Mouse (Mus musculus) left cerebral cortex, postnatal 10 days (tissue): ENCODE measurements at regions not wholly inside any gene's neighbourhood (a gene's known extent, or its start where the extent isn't known, plus 50 kb on each side); places are given as distances from the start of the nearest gene placed in this dataset.

Experiments used
- DNase-seq, 2 experiments: peaks; one replicate each; pipeline ENCODE4 v3.0.0; 2021 to 2022; ENCODE audit warnings: low spot score in 2 of 2, mixed read lengths in 1 of 2; ENCODE audit errors: extremely low spot score in 1 of 2
- intact Hi-C: fragments of 180-260 bp; cut with DNase I; formaldehyde crosslinking; loops from one replicate; pipeline ENCODE4 v1.15.1; 2025

GRCm38 (mm10) chr15:61441734-61442398 lies 519.1 kb upstream of the A1bg start:
- no peak for DNase-seq
- intact Hi-C loops: no loop called here

- intact Hi-C loops: no loop called here
- DNase-seq: no peak
Observed at GRCm38 (mm10) chr15:61441012-61441411, 518.2 kb upstream of the A1bg start.

- no peak for DNase-seq
- intact Hi-C loops: no loop called here
Observed at GRCm38 (mm10) chr15:61440284-61440683, 517.5 kb upstream of the A1bg start.

- intact Hi-C loops: no loop called here
- peak in 1 of 2 experiments; percentile 20 for DNase-seq
Observed at GRCm38 (mm10) chr15:61439623-61440170, 516.9 kb upstream of the A1bg start.

DNA sequence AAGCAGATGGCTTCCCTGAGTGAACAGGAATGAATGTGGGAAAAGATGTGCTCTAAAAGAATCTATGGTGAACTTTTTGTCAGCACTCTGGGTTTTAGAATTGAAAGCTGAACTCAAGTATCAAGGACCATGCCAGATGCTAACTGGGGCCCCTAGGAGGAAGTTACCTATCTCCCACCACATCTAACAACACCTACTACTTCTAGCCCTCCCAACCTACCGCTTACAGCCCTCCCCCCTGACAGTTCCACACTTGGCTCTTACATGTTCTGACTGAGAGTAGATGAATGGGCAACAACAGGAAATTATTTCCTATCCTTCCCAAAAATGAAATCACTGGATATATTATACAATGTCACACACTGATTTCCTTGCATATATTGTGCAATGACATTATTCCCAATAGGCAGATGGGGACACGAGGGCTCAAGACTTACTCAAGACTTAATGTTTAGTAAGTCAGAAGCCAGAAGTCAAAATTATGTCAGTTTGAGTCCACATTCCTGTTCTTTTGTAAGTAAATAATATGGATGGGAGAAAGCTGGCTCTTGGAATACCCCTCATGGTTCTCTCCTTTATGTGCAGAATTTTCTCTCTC lies 506.1 kb upstream of the A1bg start:
- no peak for DNase-seq
- intact Hi-C loops: no loop called here

GRCm38 (mm10) chr15:61422989-61423388 lies 500.2 kb upstream of the A1bg start:
- no peak for DNase-seq
- intact Hi-C loops: no loop called here

DNA sequence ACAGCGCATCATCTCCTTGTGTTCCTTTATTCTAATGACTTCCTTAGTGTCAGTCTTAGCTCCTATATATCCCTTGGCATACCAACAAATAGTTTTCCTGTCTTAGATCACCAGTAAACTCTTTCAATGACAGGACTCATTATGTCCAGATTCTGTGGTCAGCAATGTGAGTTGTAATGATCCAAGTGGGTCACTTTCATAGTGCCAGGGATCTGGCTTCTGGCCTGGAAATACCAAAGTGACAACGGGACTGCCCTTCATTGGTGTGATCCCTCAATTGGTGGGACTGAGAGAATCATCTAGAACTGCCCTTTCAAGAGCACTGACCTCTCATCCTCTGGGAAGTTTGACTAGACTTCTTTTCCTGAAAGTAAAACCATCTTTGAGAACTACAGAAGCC lies 494.7 kb upstream of the A1bg start:
- no peak for DNase-seq

GRCm38 (mm10) chr15:61416841-61417240 lies 494.0 kb upstream of the A1bg start:
- no peak for DNase-seq
- intact Hi-C loops: no loop called here

More for the DNA sequence above, 494.7 kb upstream of the A1bg start:
- intact Hi-C loops: no loop called here

DNA sequence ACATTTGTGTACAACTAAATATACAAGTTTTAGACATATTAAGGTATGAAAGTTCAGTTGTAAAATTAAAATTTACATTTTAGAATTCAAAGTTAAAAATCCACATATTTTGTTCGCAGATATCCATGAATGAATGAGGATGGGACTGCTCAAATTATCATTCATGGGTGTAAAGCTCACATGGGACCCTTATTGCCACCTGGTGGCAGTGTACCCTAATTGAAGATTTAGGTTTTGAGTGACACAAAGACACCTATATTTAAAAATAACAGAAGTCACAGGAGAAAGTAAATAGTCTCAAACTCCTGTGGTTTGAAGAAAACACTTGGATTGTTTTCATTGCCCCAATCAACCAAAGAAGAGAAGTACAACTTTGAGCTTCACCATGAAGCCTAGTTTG lies 492.8 kb upstream of the A1bg start:
- intact Hi-C loops: no loop called here
- DNase-seq: no peak

- DNase-seq: no peak
- intact Hi-C loops: no loop called here
Observed at GRCm38 (mm10) chr15:61411821-61412220, 489.0 kb upstream of the A1bg start.

DNA sequence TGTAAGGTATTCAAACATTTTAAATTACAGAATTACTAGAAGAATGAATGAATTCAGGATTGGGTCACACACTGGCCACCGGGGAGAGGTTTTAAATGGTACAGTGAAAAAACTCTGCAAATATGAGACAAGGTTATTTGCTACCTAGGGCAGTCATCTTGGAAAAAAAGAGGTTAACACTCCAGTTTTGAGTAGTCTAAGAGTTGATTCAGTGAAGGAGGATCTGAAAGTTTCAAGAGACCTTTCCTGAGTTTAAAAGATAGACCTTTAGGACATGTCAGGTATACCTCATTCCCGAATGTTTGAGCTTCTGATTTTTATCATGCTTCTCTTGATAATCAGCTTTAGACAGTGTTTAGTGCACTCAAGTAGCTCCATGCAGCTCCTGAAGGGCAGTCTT lies 488.0 kb upstream of the A1bg start:
- intact Hi-C loops: no loop called here
- DNase-seq: no peak

- intact Hi-C loops: no loop called here
- DNase-seq: no peak
Observed at GRCm38 (mm10) chr15:61408621-61409020, 485.8 kb upstream of the A1bg start.

GRCm38 (mm10) chr15:61400720-61401119 lies 477.9 kb upstream of the A1bg start:
- no peak for DNase-seq
- intact Hi-C loops: no loop called here

DNA sequence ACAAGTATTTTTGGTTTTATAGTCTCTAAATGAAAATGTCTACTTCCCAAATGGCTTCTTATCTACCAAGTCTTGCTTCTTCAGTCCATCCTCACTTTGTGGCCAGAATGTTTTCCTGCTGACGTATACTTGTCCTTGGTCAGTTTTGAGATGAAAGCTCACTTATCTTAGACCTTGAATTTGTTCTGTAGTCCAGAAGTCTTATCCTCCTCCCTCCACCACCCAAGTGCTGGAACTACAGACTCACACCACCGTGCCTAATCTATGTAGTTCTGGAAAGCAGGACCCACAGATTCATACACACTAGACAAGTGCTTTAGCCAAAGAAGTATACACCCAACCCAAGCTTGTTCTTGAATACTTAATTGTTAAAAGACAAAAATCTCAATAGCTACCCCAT lies 477.2 kb upstream of the A1bg start:
- DNase-seq: no peak
- intact Hi-C loops: loop anchor here (10.0 kb wide), 1 partner anchor 245 kb away; no protein-coding TSS in a partner anchor

DNA sequence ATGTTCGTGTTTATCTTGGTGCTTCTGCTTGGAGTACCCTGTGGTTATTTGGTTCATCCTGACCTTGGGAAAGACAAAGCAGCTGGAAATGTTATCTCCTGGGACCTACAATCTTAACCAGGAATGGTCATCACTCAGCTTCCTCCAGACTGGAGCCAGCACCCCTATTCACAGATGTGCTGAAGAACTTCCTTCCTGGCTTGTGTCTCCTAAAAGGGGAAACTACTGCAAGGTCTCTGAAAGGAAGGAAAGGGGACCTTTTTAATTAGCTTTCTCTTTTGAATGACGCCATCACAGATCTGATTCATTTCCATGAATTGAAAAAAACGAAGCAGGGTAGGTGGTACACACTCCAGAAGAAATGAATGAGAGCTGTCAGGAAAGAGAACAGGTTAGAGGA lies 476.0 kb upstream of the A1bg start:
- DNase-seq: no peak
- intact Hi-C loops: loop anchor here (10.0 kb wide), 1 partner anchor 244 kb away; no protein-coding TSS in a partner anchor

- DNase-seq: no peak
- intact Hi-C loops: loop anchor here (10.0 kb wide), 1 partner anchor 242 kb away; no protein-coding TSS in a partner anchor
Observed at GRCm38 (mm10) chr15:61397061-61397460, 474.2 kb upstream of the A1bg start.

GRCm38 (mm10) chr15:61395296-61395826 lies 472.5 kb upstream of the A1bg start:
- DNase-seq: peak; percentile 23 to 27
- intact Hi-C loops: loop anchor here (10.0 kb wide), 1 partner anchor 241 kb away; no protein-coding TSS in a partner anchor

DNA sequence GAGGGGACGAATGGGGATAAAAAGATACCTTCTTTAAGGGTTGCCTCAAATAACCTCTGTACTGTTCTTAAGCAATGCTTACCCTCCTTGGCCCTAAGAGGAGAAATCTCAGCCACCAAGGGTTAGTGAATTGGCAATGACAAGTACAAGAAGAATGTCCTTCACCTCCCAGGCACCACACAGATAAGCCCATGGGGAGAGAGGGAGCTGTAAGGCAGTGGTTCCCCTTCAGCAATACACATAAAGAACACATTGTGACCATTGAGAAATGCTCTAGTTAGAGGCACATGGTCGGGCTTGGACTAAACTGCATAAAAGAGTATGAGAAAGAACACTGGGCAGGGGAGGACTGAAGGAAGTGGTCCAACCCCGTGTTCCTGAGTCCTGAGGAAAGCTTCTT lies 457.9 kb upstream of the A1bg start:
- intact Hi-C loops: no loop called here
- no peak for DNase-seq

DNA sequence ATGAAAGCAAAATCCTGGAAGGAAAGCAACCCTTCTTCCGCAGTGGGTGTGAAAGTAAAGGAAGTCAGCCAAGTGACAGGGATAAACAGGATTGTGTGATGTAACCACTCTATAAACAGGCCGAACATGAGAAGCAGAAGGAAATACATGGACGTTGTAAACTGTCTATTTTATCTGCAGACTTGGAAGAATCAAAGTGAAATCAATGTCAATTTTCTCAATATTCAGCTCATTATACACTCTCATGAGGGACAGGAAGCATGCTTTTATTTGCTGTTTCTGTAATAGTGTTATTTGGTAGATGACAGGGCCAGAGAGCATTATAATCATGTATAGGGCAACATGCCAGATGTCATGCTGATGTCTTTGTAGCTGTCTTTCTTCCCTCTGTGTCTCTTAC lies 443.5 kb upstream of the A1bg start:
- no peak for DNase-seq
- intact Hi-C loops: no loop called here

- DNase-seq: peak in 1 of 2 experiments; percentile 53
- intact Hi-C loops: no loop called here
Observed at GRCm38 (mm10) chr15:61365511-61365910, 442.7 kb upstream of the A1bg start.
